Mouse (Mus musculus) forebrain, embryonic 16.5 days (tissue): ENCODE measurements around the gene Cpsf4l. TPM values are rescaled to one million over a fixed set of nuclear protein-coding genes. Genes with fewer than 3 reads are reported as not detected.
A peak's percentile ranks its signal among the peaks of the same experiment; 100 is the strongest.

ENCODE experiments used
- ATAC-seq: fragments of 200-750 bp; cut with Nextera tagmentation; 2 replicates; pipeline ENCODE4 v1.8.0; 2017; ENCODE audit warnings: mild to moderate bottlenecking, moderate library complexity
- H3K27ac ChIP-seq: fragments of 300-500 bp; sonication (generic); 2 replicates; pipeline ENCODE4 v1.5.1; 2014; ENCODE audit warnings: low read length, control low read depth
- H3K27me3 ChIP-seq: fragments of 300-500 bp; sonication (generic); replicated peaks from 2 replicates; pipeline ENCODE4 v1.6.1; 2014; ENCODE audit warnings: low read length; ENCODE audit not compliant: control insufficient read depth, insufficient read depth
- H3K36me3 ChIP-seq: fragments of 300-500 bp; sonication (generic); 2 replicates; pipeline ENCODE4 v1.6.1; 2014; ENCODE audit not compliant: control insufficient read depth, insufficient read depth
- H3K4me1 ChIP-seq: fragments of 300-500 bp; sonication (generic); replicated peaks from 2 replicates; pipeline ENCODE4 v1.6.1; 2014; ENCODE audit warnings: low read length; ENCODE audit not compliant: control insufficient read depth, insufficient read depth
- H3K4me2 ChIP-seq: fragments of 300-500 bp; sonication (generic); 2 replicates; pipeline ENCODE4 v1.6.1; 2014; ENCODE audit warnings: mild to moderate bottlenecking, low read length, control low read depth
- H3K4me3 ChIP-seq: fragments of 300-500 bp; sonication (generic); replicated peaks from 2 replicates; pipeline ENCODE4 v1.5.1; 2014; ENCODE audit warnings: mild to moderate bottlenecking, low read length, control low read depth
- H3K9ac ChIP-seq: fragments of 300-500 bp; sonication (generic); replicated peaks from 2 replicates; pipeline ENCODE4 v1.6.1; 2014; ENCODE audit warnings: low read depth, low read length, control low read depth
- H3K9me3 ChIP-seq: fragments of 300-500 bp; sonication (generic); 2 replicates; pipeline ENCODE4 v1.6.1; 2016; ENCODE audit warnings: low read length; ENCODE audit not compliant: control insufficient read depth
- WGBS: fragments of 180-500 bp; shearing (Covaris S2); extraction: QIAGEN DNeasy Blood & Tissue Kit; methylation state at CpG from one replicate; pipeline ENCODE4 v1.1.7; 2014; 5-methylcytosine and 5-hydroxymethylcytosine counted together
- polyA plus RNA-seq: library from polyadenylated mRNA; unstranded; fragments of >200 nt; fragmentation: Nextera tagmentation; extraction: Ambion mirVana; gene quantifications from 2 replicates; pipeline ENCODE4 v1.2.1, GENCODE M21; 2015

Gene Cpsf4l
- polyA plus RNA-seq, 1 experiment from 2014 or later: 0.32 TPM

- Histone ChIP-seq H3K4me3 (no peak overlapping the region), H3K27me3 (no peaks in the 10 kb centered on the region), H3K4me2 (no peak overlapping the region), H3K9me3 (no peaks in the 10 kb centered on the region), H3K4me1 (peaks cover 36% of the 10 kb centered on the region), H3K36me3 (peaks cover 8% of the 10 kb centered on the region; the same call in 1 of the 2 replicates), H3K27ac (no peak overlapping the region), H3K9ac (no peak overlapping the region)
- 81% methylated on average over 2 of the region's 2 CpGs for WGBS
- ATAC-seq: no peak
Observed at GRCm38 (mm10) chr11:113680954-113681353, 28.9 kb downstream of the Cpsf4l start.

- peaks cover 28% of the 10 kb centered on the region for H3K4me1 ChIP-seq
- WGBS: 88% methylated on average over 8 of the region's 8 CpGs
- no peak overlapping the region for H3K4me3 ChIP-seq
- no peak overlapping the region for H3K27ac ChIP-seq
- H3K36me3 ChIP-seq: peaks cover 8% of the 10 kb centered on the region; the same call in 1 of the 2 replicates
- H3K9ac ChIP-seq: no peak overlapping the region
- no peak for ATAC-seq
- H3K4me2 ChIP-seq: no peak overlapping the region
- H3K9me3 ChIP-seq: no peaks in the 10 kb centered on the region
- no peaks in the 10 kb centered on the region for H3K27me3 ChIP-seq
Observed at GRCm38 (mm10) chr11:113678373-113678772, 31.4 kb downstream of the Cpsf4l start.

GRCm38 (mm10) chr11:113677378-113677777, 32.4 kb downstream of the Cpsf4l start:
- H3K27ac ChIP-seq: no peak overlapping the region
- peaks cover 24% of the 10 kb centered on the region for H3K4me1 ChIP-seq

GRCm38 (mm10) chr11:113676847-113677246, 33.0 kb downstream of the Cpsf4l start:
- H3K9ac ChIP-seq: no peak overlapping the region
- no peaks in the 10 kb centered on the region for H3K27me3 ChIP-seq
- no peak overlapping the region for H3K4me2 ChIP-seq
- H3K9me3 ChIP-seq: no peaks in the 10 kb centered on the region
- H3K36me3 ChIP-seq: peaks cover 8% of the 10 kb centered on the region; the same call in 1 of the 2 replicates
- no peak for ATAC-seq
- H3K4me1 ChIP-seq: peaks cover 20% of the 10 kb centered on the region
- 47% methylated on average over 2 of the region's 2 CpGs for WGBS
- no peak overlapping the region for H3K27ac ChIP-seq
- no peak overlapping the region for H3K4me3 ChIP-seq

More at GRCm38 (mm10) chr11:113677378-113677777, 32.4 kb downstream of the Cpsf4l start:
- H3K27me3 ChIP-seq: no peaks in the 10 kb centered on the region
- no peak overlapping the region for H3K4me2 ChIP-seq
- no peak for ATAC-seq
- H3K4me3 ChIP-seq: no peak overlapping the region
- WGBS: 94% methylated on average over 2 of the region's 2 CpGs
- H3K9ac ChIP-seq: no peak overlapping the region
- H3K36me3 ChIP-seq: peaks cover 8% of the 10 kb centered on the region; the same call in 1 of the 2 replicates
- no peaks in the 10 kb centered on the region for H3K9me3 ChIP-seq

DNA sequence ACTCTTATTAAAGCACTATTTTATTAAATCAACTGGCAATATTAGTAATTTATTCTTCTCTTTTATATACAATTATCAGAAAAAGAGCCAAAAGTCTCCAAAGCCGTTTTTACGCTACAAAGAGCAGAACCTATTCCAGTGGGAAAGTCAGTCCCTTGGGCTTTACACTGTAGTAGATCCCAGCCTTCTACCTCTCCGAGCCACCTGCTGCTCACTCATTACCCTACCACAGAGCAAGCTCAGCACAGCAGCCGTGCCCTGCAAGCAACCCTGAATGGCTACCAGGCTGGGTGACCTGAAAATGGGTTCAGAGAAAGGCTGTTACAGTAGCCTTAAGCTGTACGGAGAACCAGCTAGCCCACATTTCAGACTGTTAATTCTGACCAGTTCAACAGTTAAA, 35.2 kb downstream of the Cpsf4l start:
- H3K27me3 ChIP-seq: no peaks in the 10 kb centered on the region
- ATAC-seq: no peak
- WGBS: 90% methylated on average over 5 of the region's 5 CpGs
- no peak overlapping the region for H3K27ac ChIP-seq
- no peak overlapping the region for H3K9ac ChIP-seq
- H3K4me1 ChIP-seq: peaks cover 14% of the 10 kb centered on the region
- H3K36me3 ChIP-seq: peaks cover 8% of the 10 kb centered on the region; the same call in 1 of the 2 replicates
- H3K9me3 ChIP-seq: no peaks in the 10 kb centered on the region
- no peak overlapping the region for H3K4me3 ChIP-seq
- no peak overlapping the region for H3K4me2 ChIP-seq

- no peak overlapping the region for H3K4me3 ChIP-seq
- H3K9me3 ChIP-seq: no peaks in the 10 kb centered on the region
- 68% methylated on average over 4 of the region's 4 CpGs for WGBS
- H3K36me3 ChIP-seq: peaks cover 11% of the 10 kb centered on the region; the same call in 1 of the 2 replicates
- peak overlapping the region; percentile 27; the same call in 1 of the 2 replicates for H3K27ac ChIP-seq
- H3K4me2 ChIP-seq: no peak overlapping the region
- H3K4me1 ChIP-seq: peaks cover 14% of the 10 kb centered on the region
- no peak for ATAC-seq
- no peaks in the 10 kb centered on the region for H3K27me3 ChIP-seq
- no peak overlapping the region for H3K9ac ChIP-seq
Observed at GRCm38 (mm10) chr11:113673614-113674013, 36.2 kb downstream of the Cpsf4l start.

- Histone ChIP-seq H3K4me2 (no peak overlapping the region), H3K27ac (no peak overlapping the region), H3K4me3 (no peak overlapping the region), H3K36me3 (0 out of 2 replicates have a peak, but pooled peaks cover 3% of the 10 kb centered on the region), H3K27me3 (no peaks in the 10 kb centered on the region), H3K9ac (no peak overlapping the region), H3K4me1 (peaks cover 19% of the 10 kb centered on the region), H3K9me3 (no peaks in the 10 kb centered on the region)
- 70% methylated on average over 4 of the region's 4 CpGs for WGBS
- ATAC-seq: no peak
Observed at GRCm38 (mm10) chr11:113669711-113670110, 40.1 kb downstream of the Cpsf4l start.

GRCm38 (mm10) chr11:113668857-113669256, 41.0 kb downstream of the Cpsf4l start:
- Histone ChIP-seq H3K4me1 (peaks cover 17% of the 10 kb centered on the region), H3K36me3 (peaks cover 9% of the 10 kb centered on the region; the same call in 1 of the 2 replicates), H3K9me3 (no peaks in the 10 kb centered on the region), H3K27ac (no peak overlapping the region), H3K27me3 (no peaks in the 10 kb centered on the region), H3K4me3 (no peak overlapping the region), H3K4me2 (no peak overlapping the region), H3K9ac (no peak overlapping the region)
- ATAC-seq: no peak
- WGBS: 91% methylated on average over 5 of the region's 5 CpGs

DNA sequence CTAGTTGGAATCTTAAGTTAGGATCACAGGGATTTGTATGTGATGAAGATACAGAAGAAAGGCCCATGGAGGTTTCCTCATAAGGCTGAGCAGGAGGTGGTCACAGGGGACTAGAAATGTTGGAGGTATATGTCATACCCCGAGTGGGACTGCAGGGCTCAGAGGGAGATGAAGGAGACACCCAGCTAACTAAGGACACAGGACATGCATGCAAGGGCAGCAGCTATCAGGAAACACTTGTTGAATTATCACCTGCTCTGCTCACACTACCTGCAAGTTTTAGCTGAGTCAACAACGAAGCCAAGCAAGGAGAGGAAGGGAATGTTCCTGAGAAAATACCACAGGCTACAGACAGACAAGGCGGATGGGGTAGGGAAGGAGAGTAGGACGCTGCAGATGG, 42.1 kb downstream of the Cpsf4l start:
- peaks cover 13% of the 10 kb centered on the region; the same call in 1 of the 2 replicates for H3K36me3 ChIP-seq
- H3K9ac ChIP-seq: no peak overlapping the region
- H3K9me3 ChIP-seq: no peaks in the 10 kb centered on the region
- H3K4me3 ChIP-seq: no peak overlapping the region
- H3K27ac ChIP-seq: no peak overlapping the region
- H3K4me1 ChIP-seq: peaks cover 10% of the 10 kb centered on the region; the same call in 1 of the 2 replicates
- H3K27me3 ChIP-seq: no peaks in the 10 kb centered on the region
- no peak overlapping the region for H3K4me2 ChIP-seq
- no peak for ATAC-seq
- 90% methylated on average over 4 of the region's 4 CpGs for WGBS

DNA sequence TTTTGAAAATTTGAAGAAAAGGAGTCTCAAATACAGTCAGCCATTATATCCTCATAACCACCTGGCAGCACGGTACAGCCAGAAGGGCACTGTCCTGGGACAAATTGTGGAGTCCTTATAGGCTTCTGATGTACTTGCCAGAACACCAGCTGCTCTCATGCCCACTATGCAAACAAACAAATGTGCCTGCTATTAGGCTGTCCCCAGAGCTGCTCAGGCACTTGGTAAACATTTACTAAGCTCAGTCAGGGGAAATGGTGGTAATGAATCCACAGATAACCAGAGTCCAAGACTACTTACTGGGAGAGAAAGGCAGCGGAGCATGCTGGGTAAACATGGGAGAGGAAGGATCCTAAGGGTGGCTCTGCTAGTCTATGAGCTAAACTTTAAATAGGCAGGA, 42.7 kb downstream of the Cpsf4l start:
- WGBS: 58% methylated on average over 2 of the region's 2 CpGs
- Histone ChIP-seq H3K9ac (no peak overlapping the region), H3K4me3 (no peak overlapping the region), H3K4me1 (peaks cover 10% of the 10 kb centered on the region; the same call in 1 of the 2 replicates), H3K27me3 (no peaks in the 10 kb centered on the region), H3K9me3 (no peaks in the 10 kb centered on the region), H3K4me2 (no peak overlapping the region), H3K27ac (no peak overlapping the region), H3K36me3 (peaks cover 13% of the 10 kb centered on the region; the same call in 1 of the 2 replicates)
- peak; percentile 50 for ATAC-seq
